Mouse (Mus musculus): ENCODE measurements around the gene C530008M17Rik. TPM values are rescaled to one million over a fixed set of nuclear protein-coding genes. Genes with fewer than 3 reads are reported as not detected.

The C530008M17Rik gene
- 0.29 and 0.31 TPM in 2 replicates for polyA plus RNA-seq (2012; rRNA removed)

DNA sequence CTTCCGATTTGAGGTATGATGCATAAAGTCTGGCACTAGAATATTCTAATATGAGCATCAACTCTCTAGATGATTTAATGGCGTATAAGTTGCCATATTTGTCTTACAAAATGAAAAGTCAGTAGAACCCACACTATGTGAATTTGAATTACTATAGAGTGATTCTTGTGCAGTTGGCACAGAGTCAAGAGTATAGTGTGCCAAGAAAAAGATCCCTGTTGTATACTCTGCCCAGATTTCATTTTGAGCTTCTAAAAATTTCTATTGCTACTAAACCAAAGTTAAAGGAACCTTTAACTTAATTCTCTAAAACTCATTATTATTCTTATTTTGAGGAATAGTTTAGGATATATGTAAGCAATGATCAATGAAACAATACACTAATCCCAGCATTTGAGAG lies at the start of gene C530008M17Rik:
TSS of gene C530008M17Rik (plus strand) at position 301 of the 400 bp plus-strand sequence.
- Histone ChIP-seq H3K27me3 (replicated peaks; ENCODE audit: control insufficient read depth, insufficient read depth, low read length) (no peaks in the 10 kb centered on the region), H3K36me3 (ENCODE audit: control insufficient read depth, insufficient read depth, low read length) (no peaks in the 10 kb centered on the region), H3K4me3 (ENCODE audit: insufficient read depth, low read depth, low read length) (peak within 1 kb of the TSS; percentile 39; the same call in 1 of the 2 replicates), H3K4me1 (ENCODE audit: control insufficient read depth, insufficient read depth, low read length) (no peaks in the 10 kb centered on the region), H3K27ac (ENCODE audit: insufficient read depth, low read depth, low read length) (no peak within 1 kb of the TSS)
- WGBS = 93% methylated on average over 2 of the region's 2 CpGs
- no peak for DNase-seq
- no peak for TF ChIP-seq CTCF (conservative IDR thresholded peaks at IDR 0.05; ENCODE audit: insufficient read depth, insufficient read length, low read depth, low read length)
- no peak for TF ChIP-seq POLR2A (IDR thresholded peaks at IDR 0.05; ENCODE audit: low read depth, low read length)

DNA sequence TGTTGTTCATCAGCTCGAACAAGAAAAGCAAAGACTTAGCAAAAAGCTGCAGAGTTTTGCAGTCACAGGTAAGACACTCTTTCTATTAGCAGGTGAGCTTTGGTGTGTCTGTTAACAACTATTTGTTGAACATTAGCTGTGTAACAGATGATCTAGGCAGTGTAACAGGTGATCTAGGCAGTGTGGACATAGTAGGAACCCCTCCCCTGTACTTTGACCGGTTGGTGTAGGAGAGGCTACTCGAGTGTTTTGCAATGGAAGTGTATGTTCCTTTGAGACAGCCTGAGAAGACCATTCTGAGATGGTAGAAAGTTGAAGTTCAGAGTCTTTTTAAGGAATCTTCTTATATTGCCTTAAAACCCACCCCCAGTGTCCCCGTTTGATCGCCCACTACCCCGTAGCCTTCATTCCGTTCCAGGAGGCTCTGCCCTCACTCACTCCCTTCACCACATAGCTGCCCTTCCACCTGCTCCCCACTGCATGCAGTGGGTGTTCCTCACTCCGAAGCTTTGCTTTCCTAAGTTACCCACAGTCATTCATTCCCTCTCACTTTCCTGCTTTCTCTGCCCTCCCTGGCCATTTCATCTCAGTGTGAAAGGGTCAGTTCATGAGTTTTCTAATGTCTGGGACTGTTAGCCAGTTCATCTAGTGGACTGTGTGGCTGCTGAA lies 46.5 kb upstream of the C530008M17Rik start:
- H3K4me1 ChIP-seq (ENCODE audit: control insufficient read depth, insufficient read depth, low read length) = no peaks in the 10 kb centered on the region
- H3K27me3 ChIP-seq (replicated peaks; ENCODE audit: control insufficient read depth, insufficient read depth, low read length) = no peaks in the 10 kb centered on the region
- H3K27ac ChIP-seq (ENCODE audit: insufficient read depth, low read depth, low read length) = no peak overlapping the region
- H3K4me3 ChIP-seq (ENCODE audit: insufficient read depth, low read depth, low read length) = no peak overlapping the region
- WGBS = 88% methylated on average over 8 of the region's 8 CpGs
- no peak for TF ChIP-seq CTCF (conservative IDR thresholded peaks at IDR 0.05; ENCODE audit: insufficient read depth, insufficient read length, low read depth, low read length)
- no peak for TF ChIP-seq POLR2A (IDR thresholded peaks at IDR 0.05; ENCODE audit: low read depth, low read length)
- DNase-seq = no peak
- H3K36me3 ChIP-seq (ENCODE audit: control insufficient read depth, insufficient read depth, low read length) = no peaks in the 10 kb centered on the region; the same call in none of the 2 replicates

DNA sequence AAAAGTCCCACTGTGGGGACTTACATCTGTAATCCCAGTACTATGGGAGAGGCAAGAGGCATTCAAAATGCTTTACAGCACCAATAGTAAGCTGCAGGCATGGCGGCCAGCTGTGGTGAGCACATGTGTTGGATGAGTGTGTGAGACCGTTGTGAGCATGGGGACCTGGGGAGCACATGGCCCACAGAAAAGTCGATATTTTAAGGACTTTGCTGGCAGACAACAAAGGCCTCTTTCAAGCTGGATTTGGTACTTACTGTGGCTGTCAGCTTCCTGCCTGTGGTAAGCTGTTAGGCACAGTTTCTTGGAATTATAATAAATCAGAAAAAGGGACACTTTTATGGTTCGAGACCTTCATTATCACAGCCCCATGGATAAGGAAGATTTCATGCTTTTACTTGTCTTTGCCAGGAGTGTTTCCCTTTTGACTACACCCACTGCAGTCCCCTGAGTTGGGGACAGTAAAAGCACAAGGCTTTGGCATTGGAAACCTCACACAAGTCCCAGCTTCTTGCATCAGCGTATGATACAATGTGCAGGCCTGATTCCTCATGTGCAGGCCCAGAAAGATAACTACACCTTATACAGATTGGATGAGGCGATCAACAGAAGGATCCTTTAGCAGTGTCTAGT lies 43.3 kb upstream of the C530008M17Rik start:
- Histone ChIP-seq H3K4me1 (ENCODE audit: control insufficient read depth, insufficient read depth, low read length) (no peaks in the 10 kb centered on the region), H3K36me3 (ENCODE audit: control insufficient read depth, insufficient read depth, low read length) (peaks cover 2% of the 10 kb centered on the region), H3K4me3 (ENCODE audit: insufficient read depth, low read depth, low read length) (no peak overlapping the region), H3K27ac (ENCODE audit: insufficient read depth, low read depth, low read length) (no peak overlapping the region), H3K27me3 (replicated peaks; ENCODE audit: control insufficient read depth, insufficient read depth, low read length) (no peaks in the 10 kb centered on the region)
- DNase-seq = no peak
- 88% methylated on average over 6 of the region's 6 CpGs for WGBS
- TF ChIP-seq CTCF (conservative IDR thresholded peaks at IDR 0.05; ENCODE audit: insufficient read depth, insufficient read length, low read depth, low read length) = no peak
- no peak for TF ChIP-seq POLR2A (IDR thresholded peaks at IDR 0.05; ENCODE audit: low read depth, low read length)

DNA sequence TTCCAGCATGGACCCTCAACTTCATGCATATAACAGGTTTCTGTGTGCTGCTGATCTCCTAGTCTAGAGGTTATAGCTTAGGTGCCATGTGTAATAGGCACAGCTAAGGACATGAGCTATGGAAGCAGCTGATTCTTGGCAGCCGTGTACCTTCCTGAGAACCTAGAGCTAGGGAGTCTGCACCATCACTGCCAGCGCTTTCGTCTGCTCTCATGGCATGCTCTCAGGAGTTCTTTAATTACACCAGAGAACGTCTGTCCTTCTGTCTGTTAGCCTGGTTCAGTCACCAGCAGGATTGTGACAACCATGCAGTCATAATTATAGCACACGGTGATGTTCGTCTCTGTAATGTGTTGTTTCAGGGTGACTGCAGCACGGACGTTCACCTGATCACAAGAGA lies 41.0 kb upstream of the C530008M17Rik start:
- no peaks in the 10 kb centered on the region for H3K27me3 ChIP-seq (replicated peaks; ENCODE audit: control insufficient read depth, insufficient read depth, low read length)
- no peak for DNase-seq
- TF ChIP-seq CTCF (conservative IDR thresholded peaks at IDR 0.05; ENCODE audit: insufficient read depth, insufficient read length, low read depth, low read length) (no peak), POLR2A (IDR thresholded peaks at IDR 0.05; ENCODE audit: low read depth, low read length) (no peak)
- no peaks in the 10 kb centered on the region for H3K4me1 ChIP-seq (ENCODE audit: control insufficient read depth, insufficient read depth, low read length)
- no peak overlapping the region for H3K27ac ChIP-seq (ENCODE audit: insufficient read depth, low read depth, low read length)
- peaks cover 2% of the 10 kb centered on the region for H3K36me3 ChIP-seq (ENCODE audit: control insufficient read depth, insufficient read depth, low read length)
- no peak overlapping the region for H3K4me3 ChIP-seq (ENCODE audit: insufficient read depth, low read depth, low read length)
- WGBS = 94% methylated on average over 8 of the region's 8 CpGs

DNA sequence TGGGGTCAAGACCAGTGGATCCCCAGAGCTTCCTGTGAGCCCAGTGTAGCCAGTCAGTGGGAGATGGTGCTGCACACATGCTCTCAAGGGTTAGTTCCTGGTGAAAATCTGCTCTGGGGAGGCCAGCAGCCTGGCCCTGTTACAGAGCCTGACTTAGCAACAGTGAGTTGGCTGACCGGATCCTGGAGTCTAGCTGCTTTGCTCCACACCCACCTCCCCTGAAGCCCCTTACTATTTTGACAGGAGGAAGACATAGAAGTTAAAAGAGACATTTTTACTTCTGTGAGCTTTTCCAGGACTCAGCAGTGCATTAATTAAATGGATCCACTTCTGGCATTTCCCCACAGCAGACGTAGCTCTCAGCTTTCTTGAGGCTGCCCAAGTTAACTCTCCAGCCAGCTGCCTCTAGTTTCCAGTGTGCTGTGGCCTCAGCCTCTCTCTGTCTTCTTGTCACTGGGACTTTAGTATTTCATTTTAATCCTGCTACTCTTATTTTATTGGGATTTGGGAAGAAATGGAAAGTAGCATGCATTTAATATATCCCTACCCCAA lies 40.0 kb upstream of the C530008M17Rik start:
- Histone ChIP-seq H3K4me1 (ENCODE audit: control insufficient read depth, insufficient read depth, low read length) (no peaks in the 10 kb centered on the region), H3K4me3 (ENCODE audit: insufficient read depth, low read depth, low read length) (no peak overlapping the region), H3K27ac (ENCODE audit: insufficient read depth, low read depth, low read length) (no peak overlapping the region), H3K36me3 (ENCODE audit: control insufficient read depth, insufficient read depth, low read length) (peaks cover 2% of the 10 kb centered on the region), H3K27me3 (replicated peaks; ENCODE audit: control insufficient read depth, insufficient read depth, low read length) (no peaks in the 10 kb centered on the region)
- TF ChIP-seq POLR2A (IDR thresholded peaks at IDR 0.05; ENCODE audit: low read depth, low read length) (no peak), CTCF (conservative IDR thresholded peaks at IDR 0.05; ENCODE audit: insufficient read depth, insufficient read length, low read depth, low read length) (no peak)
- no peak for DNase-seq
- WGBS = 81% methylated on average over 2 of the region's 2 CpGs

DNA sequence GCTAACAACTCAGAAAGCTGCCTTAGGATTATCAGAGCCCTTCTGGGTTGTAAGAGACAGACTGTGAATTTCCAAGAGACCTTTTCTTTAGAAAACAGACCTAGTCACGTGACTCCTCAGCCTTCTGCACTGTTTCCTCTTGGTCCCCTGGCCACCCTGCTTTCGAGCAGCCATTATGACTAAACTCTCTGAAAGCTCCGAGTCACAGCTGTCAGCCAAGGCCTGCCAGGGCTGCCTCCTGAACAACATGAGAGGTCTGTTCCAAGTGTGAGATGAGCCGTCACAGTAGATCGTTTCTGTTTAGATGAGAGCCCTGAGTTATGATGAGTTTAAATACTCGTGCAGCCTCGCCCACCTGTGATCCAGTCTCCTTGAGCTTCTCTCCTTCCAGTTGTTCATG lies 37.6 kb upstream of the C530008M17Rik start:
- H3K4me1 ChIP-seq (ENCODE audit: control insufficient read depth, insufficient read depth, low read length) = no peaks in the 10 kb centered on the region
- no peak overlapping the region for H3K4me3 ChIP-seq (ENCODE audit: insufficient read depth, low read depth, low read length)
- 85% methylated on average over 7 of the region's 7 CpGs for WGBS
- no peaks in the 10 kb centered on the region for H3K27me3 ChIP-seq (replicated peaks; ENCODE audit: control insufficient read depth, insufficient read depth, low read length)
- peaks cover 2% of the 10 kb centered on the region for H3K36me3 ChIP-seq (ENCODE audit: control insufficient read depth, insufficient read depth, low read length)
- no peak overlapping the region for H3K27ac ChIP-seq (ENCODE audit: insufficient read depth, low read depth, low read length)
- TF ChIP-seq POLR2A (IDR thresholded peaks at IDR 0.05; ENCODE audit: low read depth, low read length) (no peak), CTCF (conservative IDR thresholded peaks at IDR 0.05; ENCODE audit: insufficient read depth, insufficient read length, low read depth, low read length) (no peak)
- DNase-seq = no peak

DNA sequence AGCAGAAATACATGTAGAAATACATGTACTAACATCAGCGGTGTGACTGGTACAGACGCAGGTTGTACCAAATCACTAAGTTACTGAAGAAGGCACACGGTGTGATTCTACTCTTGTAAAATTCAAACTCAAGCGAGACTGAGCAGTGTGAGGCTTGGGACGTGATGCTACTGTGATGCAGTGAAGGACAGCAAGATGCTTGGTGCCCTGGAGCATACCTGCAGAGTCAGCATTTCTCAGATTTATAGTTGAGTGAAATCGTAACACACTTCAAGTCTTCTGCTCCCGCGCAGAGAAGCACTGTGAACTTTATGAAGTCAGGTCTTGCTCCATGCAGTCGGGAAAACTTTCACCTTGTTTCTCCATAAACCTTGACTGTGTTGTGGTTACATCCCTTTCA lies 32.6 kb upstream of the C530008M17Rik start:
- Histone ChIP-seq H3K4me1 (ENCODE audit: control insufficient read depth, insufficient read depth, low read length) (no peaks in the 10 kb centered on the region), H3K27me3 (replicated peaks; ENCODE audit: control insufficient read depth, insufficient read depth, low read length) (no peaks in the 10 kb centered on the region), H3K27ac (ENCODE audit: insufficient read depth, low read depth, low read length) (no peak overlapping the region), H3K4me3 (ENCODE audit: insufficient read depth, low read depth, low read length) (no peak overlapping the region), H3K36me3 (ENCODE audit: control insufficient read depth, insufficient read depth, low read length) (no peaks in the 10 kb centered on the region; the same call in none of the 2 replicates)
- TF ChIP-seq CTCF (conservative IDR thresholded peaks at IDR 0.05; ENCODE audit: insufficient read depth, insufficient read length, low read depth, low read length) (no peak), POLR2A (IDR thresholded peaks at IDR 0.05; ENCODE audit: low read depth, low read length) (no peak)
- WGBS = 95% methylated on average over 9 of the region's 9 CpGs
- no peak for DNase-seq
